ENCODE assay signal across 8 mouse cellular contexts in the genomic region with DNA sequence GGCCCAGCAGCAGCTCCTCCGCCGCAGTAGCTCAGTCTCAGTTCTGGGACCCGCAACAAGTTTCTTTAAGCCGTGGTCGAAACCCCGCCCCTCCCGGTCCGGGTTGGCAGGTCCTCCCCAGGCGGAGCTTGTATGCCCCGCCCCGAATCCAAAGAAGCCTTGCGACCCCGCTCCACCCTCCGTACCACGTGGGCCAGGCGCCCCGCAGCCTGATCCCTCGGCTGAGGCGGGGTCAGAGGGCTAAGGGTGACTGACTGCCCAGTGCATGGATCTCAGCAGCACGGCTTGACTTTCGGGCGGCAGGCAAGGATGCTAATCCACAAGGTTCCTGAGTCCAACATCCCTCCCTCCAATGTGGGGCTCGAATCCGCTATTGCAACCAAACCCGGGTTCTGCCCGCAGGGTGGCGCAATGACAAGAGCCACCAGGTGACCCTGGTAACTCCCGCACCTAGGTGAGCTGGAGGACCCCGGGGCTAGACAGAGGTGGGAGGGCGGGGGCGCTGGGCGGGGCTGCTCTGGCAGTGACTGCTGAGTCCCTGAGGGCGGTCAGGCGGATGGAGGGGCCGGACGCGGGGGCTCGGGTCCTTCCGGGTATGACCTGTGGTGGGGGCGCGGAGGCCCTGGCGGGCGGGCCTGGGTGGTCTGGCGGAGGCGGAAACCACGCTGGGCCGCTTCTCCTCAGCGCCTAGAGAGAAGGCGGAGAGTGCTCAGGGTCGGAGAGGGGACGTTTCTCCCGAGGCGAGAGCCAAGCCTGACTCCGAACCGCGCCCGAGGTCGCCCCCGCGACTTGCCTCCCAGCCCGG. TPM values are rescaled to one million over a fixed set of nuclear protein-coding genes. Genes with fewer than 3 reads are reported as not detected.
DNase-seq lines count a peak whose midpoint lies in the region; ATAC-seq lines count a peak whose summit lies in the region.

A gene (minus strand): TSS at position 39 of the 805 bp plus-strand sequence.

- DNase-seq in R1 (ENCODE audit: low read depth, low spot score) = peak; percentile 96
- peak; percentile 70 to 78 for DNase-seq in cerebellum, postnatal 4 days (ENCODE audit: low spot score in 2 of 2)
- DNase-seq in gastrocnemius, postnatal 10 days = peak; percentile 86
- peak; percentile 87 for DNase-seq in induced T-regulatory cell, adult 2 months (ENCODE audit: low read depth)
- DNase-seq in left cerebral cortex, adult 8-10 months (ENCODE audit: low spot score in 2 of 2) = peak; percentile 92 to 94
- DNase-seq in right cerebral cortex, adult 2 months (ENCODE audit: low spot score in 2 of 2) = peak; percentile 90 to 93
- DNase-seq in urinary bladder, postnatal 14 days (ENCODE audit: low spot score) = peak; percentile 82

- peak; percentile 45; the same call in 1 of the 2 replicates for ATAC-seq in megakaryocyte, adult 5-6 weeks (ENCODE audit: poor library complexity, severe bottlenecking)

RNA-seq across cellular contexts. Expression of the gene that starts here (rescaled TPM):
- 10 to 100 TPM; 15.2 to 20.2 TPM for total RNA-seq in gastrocnemius, postnatal 10 days (2021)
- total RNA-seq in left cerebral cortex, adult 8-10 months (2022) = 10 to 100 TPM; 49.8 to 68.7 (median 54.9) TPM
- total RNA-seq in megakaryocyte, adult 5-6 weeks (2015) = not detected in 2 replicates
- not detected in 2 replicates for total RNA-seq in megakaryocyte, adult 5-6 weeks (2017)

Comparison
In these comparisons a context has a peak if more than half of its experiments do, and no peak if none do; other contexts are left out.
1. Peak in every context shown above with its lines: DNase-seq and ATAC-seq.
2. RNA of the gene that starts here (total RNA-seq): 49.8 to 68.7 TPM in left cerebral cortex, adult 8-10 months and 15.2 to 20.2 TPM in gastrocnemius, postnatal 10 days; not detected in megakaryocyte, adult 5-6 weeks; every median in the first group is over 10 times any median in the second.
3. Peak in ATAC-seq in megakaryocyte, adult 5-6 weeks; RNA of the gene not detected or under 1 TPM.